Mouse (Mus musculus) intestine, postnatal 0 days (tissue): ENCODE measurements at regions not wholly inside any gene's neighbourhood (a gene's known extent, or its start where the extent isn't known, plus 50 kb on each side); places are given as distances from the start of the nearest gene placed in this dataset.

Experiments used
- ATAC-seq: fragments of 200-750 bp; cut with Nextera tagmentation; 2 replicates; pipeline ENCODE4 v1.8.0; 2017; ENCODE audit warnings: mild to moderate bottlenecking, moderate TSS enrichment, moderate library complexity
- H3K27ac ChIP-seq: fragments of 300-500 bp; sonication (generic); 2 replicates; pipeline ENCODE4 v1.5.1; 2014; ENCODE audit warnings: mild to moderate bottlenecking, low read depth, low read length, moderate library complexity
- H3K27me3 ChIP-seq: fragments of 300-500 bp; sonication (generic); replicated peaks from 2 replicates; pipeline ENCODE4 v1.6.1; 2014; ENCODE audit warnings: low read length, mixed read lengths; ENCODE audit not compliant: control insufficient read depth, insufficient read depth
- H3K36me3 ChIP-seq: fragments of 300-500 bp; sonication (generic); 2 replicates; pipeline ENCODE4 v1.6.1; 2014; ENCODE audit warnings: mild to moderate bottlenecking, moderate library complexity; ENCODE audit not compliant: control insufficient read depth, insufficient read depth
- H3K4me1 ChIP-seq: fragments of 300-500 bp; sonication (generic); replicated peaks from 2 replicates; pipeline ENCODE4 v1.6.1; 2014; ENCODE audit warnings: antibody characterized with exemption, low read length, mixed read lengths; ENCODE audit not compliant: control insufficient read depth, insufficient read depth
- H3K4me2 ChIP-seq: fragments of 300-500 bp; sonication (generic); replicated peaks from 2 replicates; pipeline ENCODE4 v1.6.1; 2014; ENCODE audit warnings: low read depth, mild to moderate bottlenecking, moderate library complexity
- H3K4me3 ChIP-seq: fragments of 300-500 bp; sonication (generic); 2 replicates; pipeline ENCODE4 v1.5.1; 2014; ENCODE audit warnings: low read depth, low read length
- H3K9ac ChIP-seq: fragments of 300-500 bp; sonication (generic); 2 replicates; pipeline ENCODE4 v1.6.1; 2014; ENCODE audit warnings: mild to moderate bottlenecking, low read depth, low read length
- H3K9me3 ChIP-seq: fragments of 300-500 bp; sonication (generic); 2 replicates; pipeline ENCODE4 v1.6.1; 2016; ENCODE audit warnings: mixed run types; ENCODE audit not compliant: control insufficient read depth
- CTCF ChIP-seq: sonication (generic); IDR thresholded peaks from 2 replicates; pipeline ENCODE4 v1.5.1; 2016; ENCODE audit warnings: low read depth, mild to moderate bottlenecking, control low read depth, antibody characterized with exemption, moderate library complexity
- WGBS: fragments of 180-500 bp; shearing (Covaris S2); extraction: QIAGEN DNeasy Blood & Tissue Kit; methylation state at CpG from one replicate; pipeline ENCODE4 v1.1.7; 2014; 5-methylcytosine and 5-hydroxymethylcytosine counted together

DNA sequence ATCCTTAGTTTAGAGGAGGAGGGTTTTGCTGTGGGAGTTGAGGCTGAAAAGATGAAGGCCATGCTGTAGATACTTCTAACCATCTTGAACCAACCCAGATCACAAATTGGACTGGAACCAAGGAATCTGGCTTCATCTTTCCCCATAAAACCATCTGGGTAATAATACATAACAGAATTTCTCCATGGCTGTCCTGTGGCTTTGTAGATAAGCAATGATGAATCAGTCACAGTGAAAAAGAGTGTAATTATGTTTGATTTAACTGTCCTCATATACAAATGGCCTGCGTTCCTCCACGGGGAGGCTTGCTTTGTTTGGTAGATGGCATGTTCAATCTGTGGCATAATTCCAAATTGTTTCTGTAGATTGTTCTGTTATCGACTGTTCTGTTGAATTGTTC, 100.9 kb downstream of the Aldh8a1 start:
- no peaks in the 10 kb centered on the region for H3K9me3 ChIP-seq
- no peak overlapping the region for H3K27ac ChIP-seq
- 70% methylated on average over 3 of the region's 3 CpGs for WGBS
- H3K9ac ChIP-seq: no peak overlapping the region
- no peak for ATAC-seq
- no peak overlapping the region for H3K4me2 ChIP-seq
- no peaks in the 10 kb centered on the region for H3K36me3 ChIP-seq
- no peak for TF ChIP-seq CTCF
- H3K4me1 ChIP-seq: no peaks in the 10 kb centered on the region
- H3K4me3 ChIP-seq: no peak overlapping the region
- no peaks in the 10 kb centered on the region for H3K27me3 ChIP-seq

- WGBS: 79% methylated on average over 3 of the region's 3 CpGs
- H3K4me1 ChIP-seq: no peaks in the 10 kb centered on the region
- no peak overlapping the region for H3K4me3 ChIP-seq
Measured at GRCm38 (mm10) chr10:21479403-21479802, 102.3 kb downstream of the Aldh8a1 start.

DNA sequence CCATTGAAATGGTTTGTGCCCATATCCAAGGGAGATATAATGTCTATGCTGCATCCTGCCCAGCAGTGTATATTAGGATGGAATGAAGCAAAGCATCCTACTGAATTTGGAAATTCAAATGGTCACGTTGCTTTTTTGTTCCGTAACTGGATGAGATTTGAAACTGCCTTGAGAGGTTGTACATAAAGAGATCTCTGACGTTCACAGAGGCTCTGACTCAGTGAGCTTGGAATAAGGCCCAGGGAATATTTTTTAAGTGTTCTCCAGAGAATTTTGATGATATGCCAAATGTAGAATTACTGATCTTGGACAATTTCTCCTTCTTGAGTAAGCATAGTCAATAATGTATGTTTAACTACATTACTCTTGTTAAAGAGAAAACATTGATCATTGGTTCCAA, 104.2 kb downstream of the Aldh8a1 start:
- Histone ChIP-seq H3K9me3 (no peaks in the 10 kb centered on the region), H3K27ac (no peak overlapping the region), H3K27me3 (no peaks in the 10 kb centered on the region), H3K4me3 (no peak overlapping the region), H3K4me1 (no peaks in the 10 kb centered on the region), H3K9ac (no peak overlapping the region), H3K36me3 (no peaks in the 10 kb centered on the region), H3K4me2 (no peak overlapping the region)
- no peak for ATAC-seq
- 73% methylated on average over 3 of the region's 3 CpGs for WGBS
- no peak for TF ChIP-seq CTCF

More at GRCm38 (mm10) chr10:21479403-21479802, 102.3 kb downstream of the Aldh8a1 start:
- no peak overlapping the region for H3K27ac ChIP-seq
- no peak overlapping the region for H3K4me2 ChIP-seq
- no peaks in the 10 kb centered on the region for H3K27me3 ChIP-seq
- ATAC-seq: no peak
- no peaks in the 10 kb centered on the region for H3K9me3 ChIP-seq
- no peak for TF ChIP-seq CTCF
- no peak overlapping the region for H3K9ac ChIP-seq
- H3K36me3 ChIP-seq: no peaks in the 10 kb centered on the region

GRCm38 (mm10) chr10:21482055-21482454, 105.0 kb downstream of the Aldh8a1 start:
- Histone ChIP-seq H3K9me3 (no peaks in the 10 kb centered on the region), H3K4me3 (no peak overlapping the region), H3K4me1 (no peaks in the 10 kb centered on the region), H3K4me2 (no peak overlapping the region), H3K36me3 (no peaks in the 10 kb centered on the region), H3K9ac (no peak overlapping the region), H3K27me3 (no peaks in the 10 kb centered on the region), H3K27ac (no peak overlapping the region)
- WGBS: 37% methylated on average over 4 of the region's 4 CpGs
- no peak for ATAC-seq
- TF ChIP-seq CTCF: no peak

DNA sequence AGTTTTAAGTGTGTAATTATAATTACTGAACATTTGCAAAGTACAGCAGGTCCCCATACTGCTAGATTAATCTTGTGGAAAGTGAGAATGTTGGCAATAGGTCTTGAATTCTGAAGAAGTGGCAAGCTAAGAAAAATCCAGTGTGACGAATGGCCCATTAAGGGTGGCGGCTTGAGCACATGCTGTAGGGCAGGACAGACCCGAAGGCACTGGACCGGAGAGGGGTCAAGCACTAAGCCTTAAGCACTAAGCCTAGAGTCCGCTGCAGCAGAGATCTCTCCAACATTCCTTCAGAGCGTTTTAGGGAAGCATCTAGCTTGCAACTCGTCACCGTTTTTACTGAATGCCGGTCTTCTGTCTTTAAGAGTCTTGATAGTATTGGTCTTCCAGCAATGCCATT, 105.6 kb downstream of the Aldh8a1 start:
- 92% methylated on average over 9 of the region's 9 CpGs for WGBS
- Histone ChIP-seq H3K4me2 (no peak overlapping the region), H3K36me3 (no peaks in the 10 kb centered on the region), H3K4me1 (no peaks in the 10 kb centered on the region), H3K4me3 (no peak overlapping the region), H3K9ac (no peak overlapping the region), H3K9me3 (no peaks in the 10 kb centered on the region), H3K27me3 (no peaks in the 10 kb centered on the region), H3K27ac (no peak overlapping the region)
- TF ChIP-seq CTCF: no peak
- no peak for ATAC-seq

DNA sequence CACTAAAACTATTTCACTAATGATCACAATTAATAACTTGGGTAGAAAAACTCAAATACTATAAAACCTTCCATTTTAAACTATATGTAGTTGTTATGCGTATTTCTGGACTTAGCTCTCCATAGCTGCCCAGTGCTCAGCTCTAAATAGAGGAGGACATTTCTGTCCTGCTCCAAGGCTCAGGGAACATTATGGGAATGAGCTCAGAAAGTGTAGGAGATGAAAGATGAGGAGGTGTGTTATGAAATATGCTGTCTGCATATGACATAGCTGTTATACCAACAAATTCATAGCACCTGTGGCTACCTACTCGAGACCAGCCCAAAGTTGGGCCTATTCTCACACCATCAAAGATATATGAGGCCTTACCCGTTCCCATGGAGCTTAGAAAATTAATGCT, 106.3 kb downstream of the Aldh8a1 start:
- H3K4me2 ChIP-seq: no peak overlapping the region
- no peaks in the 10 kb centered on the region for H3K4me1 ChIP-seq
- TF ChIP-seq CTCF: no peak
- no peak overlapping the region for H3K9ac ChIP-seq
- H3K27me3 ChIP-seq: no peaks in the 10 kb centered on the region
- no peak for ATAC-seq
- no peak overlapping the region for H3K4me3 ChIP-seq
- no peaks in the 10 kb centered on the region for H3K9me3 ChIP-seq
- 82% methylated on average over 3 of the region's 3 CpGs for WGBS
- H3K36me3 ChIP-seq: no peaks in the 10 kb centered on the region
- no peak overlapping the region for H3K27ac ChIP-seq

- H3K36me3 ChIP-seq: no peaks in the 10 kb centered on the region
- H3K9me3 ChIP-seq: no peaks in the 10 kb centered on the region
- H3K4me3 ChIP-seq: no peak overlapping the region
- H3K27ac ChIP-seq: no peak overlapping the region
- 68% methylated on average over 7 of the region's 7 CpGs for WGBS
- H3K4me2 ChIP-seq: no peak overlapping the region
- no peaks in the 10 kb centered on the region; the same call in 1 of the 2 replicates for H3K4me1 ChIP-seq
- no peak for TF ChIP-seq CTCF
- no peaks in the 10 kb centered on the region for H3K27me3 ChIP-seq
- ATAC-seq: no peak
- no peak overlapping the region for H3K9ac ChIP-seq
Measured at GRCm38 (mm10) chr10:21488374-21488930, 104.5 kb upstream of the 1700020N01Rik start.
